Mouse (Mus musculus) liver, embryonic 11.5 days (tissue): ENCODE measurements around the gene Ccdc57. TPM values are rescaled to one million over a fixed set of nuclear protein-coding genes. Genes with fewer than 3 reads are reported as not detected.
A peak's percentile ranks its signal among the peaks of the same experiment; 100 is the strongest.

Experiments used
- ATAC-seq: fragments of 200-750 bp; cut with Nextera tagmentation; replicated peaks from 2 replicates; pipeline ENCODE4 v1.8.0; 2017; ENCODE audit warnings: moderate number of reproducible peaks, mild to moderate bottlenecking, moderate TSS enrichment, moderate library complexity; ENCODE audit not compliant: low FRiP score
- DNase-seq: peaks from one replicate; pipeline ENCODE4 v3.0.0-alpha.2; 2017; ENCODE audit warnings: low spot score
- H3K27ac ChIP-seq: fragments of 300-500 bp; sonication (generic); 2 replicates; pipeline ENCODE4 v1.5.1; 2014; ENCODE audit warnings: mild to moderate bottlenecking, low read depth, low read length, control low read depth
- H3K27me3 ChIP-seq: fragments of 300-500 bp; sonication (generic); replicated peaks from 2 replicates; pipeline ENCODE4 v1.6.1; 2014; ENCODE audit warnings: low read length, mixed read lengths; ENCODE audit not compliant: control insufficient read depth, insufficient read depth
- H3K36me3 ChIP-seq: fragments of 300-500 bp; sonication (generic); 2 replicates; pipeline ENCODE4 v1.6.1; 2014; ENCODE audit warnings: mild to moderate bottlenecking, low read length, moderate library complexity, mixed read lengths; ENCODE audit not compliant: control insufficient read depth, insufficient read depth
- H3K4me1 ChIP-seq: fragments of 300-500 bp; sonication (generic); replicated peaks from 2 replicates; pipeline ENCODE4 v1.6.1; 2014; ENCODE audit warnings: low read length, mixed read lengths; ENCODE audit not compliant: control insufficient read depth, insufficient read depth
- H3K4me2 ChIP-seq: fragments of 300-500 bp; sonication (generic); 2 replicates; pipeline ENCODE4 v1.6.1; 2014; ENCODE audit warnings: mild to moderate bottlenecking, control low read depth, moderate library complexity
- H3K4me3 ChIP-seq: fragments of 300-500 bp; sonication (generic); 2 replicates; pipeline ENCODE4 v1.5.1; 2014; ENCODE audit warnings: low read depth, low read length, control low read depth
- H3K9ac ChIP-seq: fragments of 300-500 bp; sonication (generic); 2 replicates; pipeline ENCODE4 v1.6.1; 2014; ENCODE audit warnings: low read depth, low read length, control low read depth
- H3K9me3 ChIP-seq: fragments of 300-500 bp; sonication (generic); 2 replicates; pipeline ENCODE4 v1.6.1; 2016; ENCODE audit warnings: low read length, inconsistent platforms, mixed read lengths; ENCODE audit not compliant: control insufficient read depth
- WGBS: fragments of 180-500 bp; shearing (Covaris S2); extraction: QIAGEN DNeasy Blood & Tissue Kit; methylation state at CpG from one replicate; pipeline ENCODE4 v1.1.7; 2014; 5-methylcytosine and 5-hydroxymethylcytosine counted together
- polyA plus RNA-seq: library from polyadenylated mRNA; unstranded; fragments of >200 nt; fragmentation: Nextera tagmentation; extraction: Ambion mirVana; gene quantifications from 2 replicates; pipeline ENCODE4 v1.2.1, GENCODE M21; 2014

Ccdc57 gene
- polyA plus RNA-seq, 1 experiment from 2014 or later: 4.7 TPM

DNA sequence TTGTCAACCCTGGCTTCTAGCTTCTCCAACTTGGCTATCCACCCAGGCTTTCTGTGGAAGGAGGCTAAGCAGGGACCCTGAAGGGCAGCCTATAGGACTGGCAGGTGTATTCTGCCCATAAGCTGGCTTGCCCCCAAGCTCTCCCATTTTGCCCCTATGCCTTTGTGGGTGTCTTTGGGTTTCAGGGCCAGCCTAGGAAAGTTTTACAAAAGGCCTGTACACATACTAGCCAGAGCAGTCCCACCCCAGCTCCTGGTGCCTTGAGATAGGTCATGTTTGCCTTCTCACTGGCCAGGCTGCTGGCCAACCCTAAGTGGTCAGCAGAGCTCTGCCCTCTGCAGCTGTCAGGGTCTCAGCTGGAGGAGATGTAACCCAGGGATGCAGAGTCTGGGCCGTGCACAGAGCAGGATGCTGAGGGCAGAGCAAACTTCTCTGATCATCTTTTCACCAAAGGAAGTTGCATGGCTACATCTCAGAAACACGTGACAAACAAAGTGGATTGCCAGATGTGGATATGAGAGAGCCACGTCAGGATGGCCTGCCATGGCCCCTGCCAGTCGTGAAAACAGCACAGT is 107.3 kb downstream of the Ccdc57 start:
- WGBS: 53% methylated on average over 4 of the region's 4 CpGs

DNA sequence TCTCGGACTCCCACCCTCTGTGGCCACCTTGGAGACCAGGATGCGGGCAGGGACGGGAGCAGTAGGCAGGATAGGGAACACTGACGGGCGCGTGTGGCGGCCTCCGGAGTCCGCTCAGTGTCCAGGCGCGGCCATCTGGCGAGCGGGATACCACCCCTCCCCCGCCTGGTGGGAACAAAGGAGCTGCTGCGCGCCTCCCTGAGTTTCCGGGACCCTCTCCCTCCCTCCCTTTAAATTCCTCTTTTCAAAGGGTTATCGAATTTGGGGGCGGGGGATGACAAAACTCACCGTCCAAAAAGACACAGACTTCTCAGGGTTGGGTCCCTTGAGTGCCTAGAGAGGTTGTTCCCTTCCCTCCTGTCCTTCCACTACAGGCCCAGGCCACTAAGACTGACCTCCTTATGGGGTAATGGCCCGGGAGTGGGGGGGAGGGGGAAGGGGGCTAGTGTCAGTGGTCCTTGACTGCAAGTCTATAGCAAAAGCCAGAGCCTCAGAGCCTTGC is 107.8 kb downstream of the Ccdc57 start:
- 1% methylated on average over 21 of the region's 21 CpGs for WGBS
- no peak for DNase-seq
- Histone ChIP-seq H3K4me2 (peak overlapping the region; percentile 89), H3K36me3 (peaks cover 25% of the 10 kb centered on the region), H3K27me3 (no peaks in the 10 kb centered on the region), H3K9me3 (no peaks in the 10 kb centered on the region), H3K4me3 (peak overlapping the region; percentile 81), H3K9ac (peak overlapping the region; percentile 89), H3K27ac (peak overlapping the region; percentile 81), H3K4me1 (peaks cover 33% of the 10 kb centered on the region)
- no peak; the same call in 1 of the 2 replicates for ATAC-seq

More for the DNA sequence above, 107.3 kb downstream of the Ccdc57 start:
- no peak for DNase-seq
- no peaks in the 10 kb centered on the region for H3K9me3 ChIP-seq
- H3K4me3 ChIP-seq: peak overlapping the region; percentile 81
- no peaks in the 10 kb centered on the region for H3K27me3 ChIP-seq
- H3K9ac ChIP-seq: peak overlapping the region; percentile 89
- peak overlapping the region; percentile 89 for H3K4me2 ChIP-seq
- peak overlapping the region; percentile 81 for H3K27ac ChIP-seq
- peaks cover 19% of the 10 kb centered on the region for H3K36me3 ChIP-seq
- ATAC-seq: no peak
- H3K4me1 ChIP-seq: peaks cover 33% of the 10 kb centered on the region

GRCm38 (mm10) chr11:120823956-120824786 is 108.5 kb downstream of the Ccdc57 start, which contains the start of gene Fasn:
Gene Fasn (minus strand): TSS chr11:120824547.
- H3K4me1 ChIP-seq: peaks cover 33% of the 10 kb centered on the region
- no peaks in the 10 kb centered on the region for H3K27me3 ChIP-seq
- under 1% methylated on average over 88 of the region's 109 CpGs for WGBS
- peak; percentile 96 for DNase-seq
- peak within 1 kb of the TSS; percentile 81 for H3K27ac ChIP-seq
- H3K9ac ChIP-seq: peak within 1 kb of the TSS; percentile 89
- peaks cover 31% of the 10 kb centered on the region for H3K36me3 ChIP-seq
- peak within 1 kb of the TSS; percentile 81 for H3K4me3 ChIP-seq
- H3K4me2 ChIP-seq: peak within 1 kb of the TSS; percentile 89
- ATAC-seq: peak; percentile 86
- H3K9me3 ChIP-seq: no peaks in the 10 kb centered on the region

- H3K27me3 ChIP-seq: no peaks in the 10 kb centered on the region
- H3K4me3 ChIP-seq: peak overlapping the region; percentile 81
- H3K9ac ChIP-seq: peak overlapping the region; percentile 89
- WGBS: under 1% methylated on average over 40 of the region's 40 CpGs
- H3K27ac ChIP-seq: peak overlapping the region; percentile 81
- H3K4me1 ChIP-seq: peaks cover 33% of the 10 kb centered on the region
- peak; percentile 53 for ATAC-seq
- no peaks in the 10 kb centered on the region for H3K9me3 ChIP-seq
- peak overlapping the region; percentile 89 for H3K4me2 ChIP-seq
- H3K36me3 ChIP-seq: peaks cover 37% of the 10 kb centered on the region
- DNase-seq: no peak
These were observed 109.1 kb downstream of the Ccdc57 start for GRCm38 (mm10) chr11:120823551-120823947.

- peak overlapping the region; percentile 89 for H3K4me2 ChIP-seq
- no peak for ATAC-seq
- no peaks in the 10 kb centered on the region for H3K27me3 ChIP-seq
- peaks cover 33% of the 10 kb centered on the region for H3K4me1 ChIP-seq
- WGBS: 2% methylated on average over 14 of the region's 14 CpGs
- H3K9ac ChIP-seq: peak overlapping the region; percentile 89
- peak; percentile 69 for DNase-seq
- peak overlapping the region; percentile 81 for H3K4me3 ChIP-seq
- peaks cover 42% of the 10 kb centered on the region for H3K36me3 ChIP-seq
- H3K27ac ChIP-seq: peak overlapping the region; percentile 81
- no peaks in the 10 kb centered on the region for H3K9me3 ChIP-seq
These were observed 109.7 kb downstream of the Ccdc57 start for GRCm38 (mm10) chr11:120822831-120823550.

DNA sequence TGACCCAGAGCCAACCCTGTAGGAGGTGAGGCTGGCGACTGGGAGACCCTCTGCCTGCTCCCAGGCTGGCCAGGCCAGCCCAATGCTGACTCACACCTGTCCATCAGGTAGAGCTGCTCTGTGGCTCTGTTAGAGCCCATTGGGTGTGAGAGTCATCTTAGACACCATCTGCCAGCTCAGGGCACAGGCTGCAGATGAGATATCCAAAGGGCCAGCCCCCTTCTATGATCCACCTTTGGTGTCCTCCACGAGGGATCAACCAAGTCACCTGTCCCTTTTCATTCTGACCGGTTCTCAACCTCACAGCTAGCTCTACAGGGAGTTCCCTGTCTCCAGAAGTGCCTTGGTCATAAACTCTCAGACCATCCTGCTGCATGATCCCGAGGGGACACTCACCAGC is 110.4 kb downstream of the Ccdc57 start:
- Histone ChIP-seq H3K4me1 (peaks cover 33% of the 10 kb centered on the region), H3K4me2 (peak overlapping the region; percentile 89), H3K4me3 (peak overlapping the region; percentile 81), H3K27ac (no peak overlapping the region), H3K9me3 (no peaks in the 10 kb centered on the region), H3K36me3 (peaks cover 49% of the 10 kb centered on the region), H3K9ac (peak overlapping the region; percentile 89), H3K27me3 (no peaks in the 10 kb centered on the region)
- ATAC-seq (no peak), DNase-seq (no peak)
- WGBS: 70% methylated on average over 4 of the region's 4 CpGs

- 83% methylated on average over 14 of the region's 14 CpGs for WGBS
- Histone ChIP-seq H3K4me1 (peaks cover 33% of the 10 kb centered on the region), H3K9me3 (no peaks in the 10 kb centered on the region), H3K9ac (peak overlapping the region; percentile 89), H3K27ac (no peak overlapping the region), H3K36me3 (peaks cover 59% of the 10 kb centered on the region), H3K4me3 (peak overlapping the region; percentile 81), H3K4me2 (peak overlapping the region; percentile 89), H3K27me3 (no peaks in the 10 kb centered on the region)
- ATAC-seq: no peak
- DNase-seq: no peak
These were observed 111.4 kb downstream of the Ccdc57 start for GRCm38 (mm10) chr11:120821076-120821922.

DNA sequence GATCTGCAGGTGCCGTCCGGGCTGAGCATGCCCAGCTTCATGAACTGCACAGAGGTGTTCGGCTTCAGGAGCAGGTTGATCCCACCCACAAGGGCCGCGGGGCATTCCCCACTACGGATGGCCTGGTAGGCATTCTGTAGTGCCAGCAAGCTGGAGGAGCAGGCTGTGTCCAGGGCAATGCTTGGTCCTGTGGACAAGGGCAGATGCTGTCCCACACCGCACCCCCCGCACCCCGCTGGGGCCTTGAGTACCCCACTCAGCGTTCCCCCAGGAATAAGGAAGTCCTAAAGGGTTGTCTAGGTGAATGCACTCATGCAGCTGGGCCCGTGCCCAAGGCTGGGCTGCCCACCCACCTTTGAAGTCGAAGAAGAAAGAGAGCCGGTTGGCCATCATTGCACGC is 112.1 kb downstream of the Ccdc57 start:
- Histone ChIP-seq H3K27ac (no peak overlapping the region), H3K9ac (no peak overlapping the region; the same call in 1 of the 2 replicates), H3K27me3 (no peaks in the 10 kb centered on the region), H3K4me3 (no peak overlapping the region), H3K9me3 (no peaks in the 10 kb centered on the region), H3K36me3 (peaks cover 67% of the 10 kb centered on the region), H3K4me1 (peaks cover 26% of the 10 kb centered on the region), H3K4me2 (no peak overlapping the region)
- 94% methylated on average over 14 of the region's 14 CpGs for WGBS
- DNase-seq (peak; percentile 30), ATAC-seq (no peak)
